Mouse (Mus musculus): ENCODE measurements around the gene Tcf12. TPM values are rescaled to one million over a fixed set of nuclear protein-coding genes. Genes with fewer than 3 reads are reported as not detected.
A peak's percentile ranks its signal among the peaks of the same experiment; 100 is the strongest.

Gene Tcf12
- total and polyA plus RNA-seq, 3 experiments = 41.4 to 42.3 (median 41.7) TPM

- Histone ChIP-seq H3K9me3 (replicated peaks; ENCODE audit: low read length) (no peaks in the 10 kb centered on the region), H3K9ac (ENCODE audit: insufficient read depth, low read depth) (peak overlapping the region; percentile 63; the same call in 1 of the 2 replicates), H3K79me2 (replicated peaks; ENCODE audit: control insufficient read depth, extremely low read depth, insufficient read depth, poor library complexity, severe bottlenecking) (peaks cover 10% of the 10 kb centered on the region; the same call in 1 of the 2 replicates), H3K36me3 (replicated peaks in 1 of 2; ENCODE audit: control insufficient read depth in 1 of 2, insufficient read depth in 1 of 2, low read length in 1 of 2) (peaks cover 0 to 14% of the 10 kb centered on the region in 2 experiments), H3K27ac (ENCODE audit: insufficient read depth, low read depth) (peak overlapping the region; percentile 73), H3K27me3 (replicated peaks) (no peaks in the 10 kb centered on the region), H3K4me1 (ENCODE audit: control insufficient read depth in 1 of 2, insufficient read depth in 2 of 2) (peaks cover 7 to 56% of the 10 kb centered on the region in 2 experiments), H3K4me2 (ENCODE audit: insufficient read depth, low read depth, poor library complexity, severe bottlenecking) (peak overlapping the region; percentile 85), H3K4me3 (replicated peaks in 1 of 3; ENCODE audit: low read depth in 2 of 3, low read length in 2 of 3, poor library complexity in 1 of 3) (peak overlapping the region; percentile 15 to 33 (median 25))
- in situ Hi-C loops (cut with MboI; ENCODE audit: low pct_ligation_motif_present, low pct_unique_long_range_greater_than_20kb, low sequenced_read_pairs) = no loop called here
- no peak for TF ChIP-seq POLR2A (IDR thresholded peaks at IDR 0.05; ENCODE audit: low read depth, low read length)
- peak; percentile 3; the same call in 1 of the 2 replicates for TF ChIP-seq JUN (IDR thresholded peaks at IDR 0.05; ENCODE audit: insufficient read depth, low read depth, low read length)
- TF ChIP-seq CHD1 (IDR thresholded peaks at IDR 0.05; ENCODE audit: low read depth, low read length) = no peak
- no peak for TF ChIP-seq KAT2A (IDR thresholded peaks at IDR 0.05; ENCODE audit: insufficient replicate concordance, low read length)
- TF ChIP-seq TBP (conservative IDR thresholded peaks at IDR 0.05; ENCODE audit: low read depth, low read length) = no peak
- peak; percentile 85 for TF ChIP-seq IRF4 (IDR thresholded peaks at IDR 0.05; ENCODE audit: low read depth, low read length)
- peak; percentile 34; the same call in 1 of the 2 replicates for TF ChIP-seq MXI1 (IDR thresholded peaks at IDR 0.05; ENCODE audit: low read depth, low read length)
- no peak for TF ChIP-seq ZMIZ1 (IDR thresholded peaks at IDR 0.05; ENCODE audit: low read depth, low read length)
- TF ChIP-seq ZC3H11A (IDR thresholded peaks at IDR 0.05; ENCODE audit: low read depth, low read length) = no peak
- TF ChIP-seq ZKSCAN1 (IDR thresholded peaks at IDR 0.05; ENCODE audit: borderline replicate concordance, low read depth, low read length) = no peak
- no peak for TF ChIP-seq PAX5 (IDR thresholded peaks at IDR 0.05; ENCODE audit: low read length)
- TF ChIP-seq MYC (IDR thresholded peaks at IDR 0.05; ENCODE audit: low read depth, low read length) = 0 out of 2 replicates have a peak, but pooled peaks have one; percentile 44
- TF ChIP-seq TCF12 (IDR thresholded peaks at IDR 0.05; ENCODE audit: low read depth, low read length) = no peak
- TF ChIP-seq POLR2AphosphoS2 (IDR thresholded peaks at IDR 0.05; ENCODE audit: low read depth, low read length) = no peak
- no peak for TF ChIP-seq USF2 (conservative IDR thresholded peaks at IDR 0.05; ENCODE audit: low read depth, low read length)
- no peak for TF ChIP-seq E2F4 (IDR thresholded peaks at IDR 0.05; ENCODE audit: insufficient replicate concordance, low read depth, low read length)
- TF ChIP-seq USF1 (IDR thresholded peaks at IDR 0.05; ENCODE audit: low read depth, low read length) = no peak
- TF ChIP-seq ETS1 (conservative IDR thresholded peaks at IDR 0.05; ENCODE audit: low read depth, low read length) = no peak; the same call in 1 of the 2 replicates
- no peak for TF ChIP-seq RCOR1 (conservative IDR thresholded peaks at IDR 0.05; ENCODE audit: low read depth, low read length)
- 0 out of 2 replicates have a peak, but pooled peaks have one; percentile 25 for TF ChIP-seq SIN3A (IDR thresholded peaks at IDR 0.05; ENCODE audit: low read length)
- TF ChIP-seq ELF1 (IDR thresholded peaks at IDR 0.05; ENCODE audit: low read depth, low read length) = no peak
- no peak for TF ChIP-seq MAX (IDR thresholded peaks at IDR 0.05; ENCODE audit: low read length)
- no peak for TF ChIP-seq NELFE (IDR thresholded peaks at IDR 0.05; ENCODE audit: low read depth, low read length)
- TF ChIP-seq SMC3 (IDR thresholded peaks at IDR 0.05; ENCODE audit: low read depth, low read length) = no peak
- peak; percentile 61; the same call in 1 of the 2 replicates for TF ChIP-seq MAFK (IDR thresholded peaks at IDR 0.05; ENCODE audit: insufficient replicate concordance, low read length)
- no peak for TF ChIP-seq UBTF (IDR thresholded peaks at IDR 0.05; ENCODE audit: low read depth, low read length)
- no peak for TF ChIP-seq CTCF (conservative IDR thresholded peaks at IDR 0.05 in 1 of 2, IDR thresholded peaks at IDR 0.05 in 1 of 2; ENCODE audit: low read depth in 2 of 2, low read length in 2 of 2)
- TF ChIP-seq CHD2 (IDR thresholded peaks at IDR 0.05; ENCODE audit: low read length) = no peak
- TF ChIP-seq MEF2A (IDR thresholded peaks at IDR 0.05; ENCODE audit: borderline replicate concordance, low read depth, low read length) = no peak
- no peak for TF ChIP-seq JUND (conservative IDR thresholded peaks at IDR 0.05; ENCODE audit: low read depth, low read length)
- peak; percentile 84 for TF ChIP-seq BHLHE40 (IDR thresholded peaks at IDR 0.05; ENCODE audit: low read depth, low read length)
- no peak for TF ChIP-seq GABPA (IDR thresholded peaks at IDR 0.05; ENCODE audit: insufficient replicate concordance, low read depth, low read length)
- TF ChIP-seq MAZ (IDR thresholded peaks at IDR 0.05; ENCODE audit: low read depth, low read length) = no peak
- peak; percentile 76 for TF ChIP-seq EP300 (IDR thresholded peaks at IDR 0.05; ENCODE audit: low read length)
- TF ChIP-seq ZNF384 (IDR thresholded peaks at IDR 0.05; ENCODE audit: low read depth, low read length) = no peak
- no peak for TF ChIP-seq RAD21 (IDR thresholded peaks at IDR 0.05; ENCODE audit: low read depth, low read length)
- no peak for TF ChIP-seq NRF1 (IDR thresholded peaks at IDR 0.05; ENCODE audit: low read depth, low read length)
- no peak for TF ChIP-seq HCFC1 (IDR thresholded peaks at IDR 0.05; ENCODE audit: low read depth, low read length)
- DNase-seq (ENCODE audit: extremely low read depth) = peak; percentile 70
- dilution Hi-C loops (cut with MboI; ENCODE audit: extremely low pct_ligation_motif_present, extremely low pct_unique_long_range_greater_than_20kb, low sequenced_read_pairs) = no loop called here
These were observed 160.3 kb downstream of the Tcf12 start for GRCm38 (mm10) chr9:71951341-71951740.

Data from CH12.LX (cell line).